Mouse (Mus musculus) spleen, postnatal 36 days (tissue): ENCODE measurements around the gene Esrrg.

Experiments
- DNase-seq, 2 experiments: peaks; one replicate each; pipeline ENCODE4 v3.0.0; 2022; ENCODE audit warnings: low spot score in 2 of 2, mixed read lengths in 1 of 2

The Esrrg gene

DNA sequence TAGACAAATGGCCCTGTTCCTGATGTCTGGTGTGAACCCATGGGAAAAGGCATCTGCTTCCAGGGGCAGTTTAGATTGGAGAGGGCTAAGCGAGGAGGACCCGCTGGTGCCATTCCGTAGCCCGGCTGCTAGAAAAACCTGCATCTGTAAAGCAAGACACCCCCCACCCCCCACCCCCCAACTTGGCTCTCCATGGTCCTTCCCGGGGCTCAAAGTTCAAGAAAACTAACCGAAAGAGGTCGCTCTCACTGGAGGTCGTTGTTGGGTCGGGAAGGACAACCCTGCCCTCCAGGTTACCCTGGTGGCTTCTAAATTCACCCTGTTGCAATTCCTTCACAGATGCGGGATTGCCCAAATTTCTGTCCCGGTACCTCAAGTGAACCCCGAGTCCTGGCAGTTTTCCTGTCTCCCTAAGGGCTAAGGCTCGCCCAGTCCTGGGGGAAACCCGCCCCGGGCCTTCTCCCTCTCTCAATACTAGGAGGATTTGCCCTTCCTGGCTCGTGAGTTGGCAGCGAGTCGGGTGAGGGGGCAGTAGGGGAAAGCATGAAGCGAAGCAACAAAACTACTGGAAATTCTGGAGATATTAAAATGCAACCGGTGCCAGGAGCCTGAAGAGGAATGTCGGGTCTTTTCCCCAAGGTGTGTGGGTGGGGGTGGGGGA lies at the start of gene Esrrg:
Gene Esrrg (plus strand): TSS at position 531 of the 661 bp plus-strand sequence.
- no peak for DNase-seq

DNA sequence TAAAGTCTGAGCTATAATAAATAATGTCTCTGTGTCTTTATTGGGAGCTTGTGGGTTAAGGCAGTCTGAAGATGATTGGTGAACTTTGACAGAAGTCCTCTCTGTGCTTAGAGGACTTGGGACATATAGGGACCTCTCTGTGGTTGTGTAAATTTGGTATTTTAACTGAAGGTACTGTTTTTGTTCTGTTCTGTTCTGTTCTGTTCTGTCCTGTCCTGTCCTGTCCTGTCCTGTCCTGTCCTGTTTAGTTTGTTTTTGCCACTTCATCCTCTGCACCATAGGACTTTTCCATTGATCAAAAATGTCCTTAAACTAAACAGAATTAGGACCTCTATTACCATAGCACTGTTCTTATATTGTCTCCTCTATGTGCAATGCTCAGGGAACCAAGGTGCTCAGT lies 24.6 kb upstream of the Esrrg start:
- DNase-seq: no peak

DNA sequence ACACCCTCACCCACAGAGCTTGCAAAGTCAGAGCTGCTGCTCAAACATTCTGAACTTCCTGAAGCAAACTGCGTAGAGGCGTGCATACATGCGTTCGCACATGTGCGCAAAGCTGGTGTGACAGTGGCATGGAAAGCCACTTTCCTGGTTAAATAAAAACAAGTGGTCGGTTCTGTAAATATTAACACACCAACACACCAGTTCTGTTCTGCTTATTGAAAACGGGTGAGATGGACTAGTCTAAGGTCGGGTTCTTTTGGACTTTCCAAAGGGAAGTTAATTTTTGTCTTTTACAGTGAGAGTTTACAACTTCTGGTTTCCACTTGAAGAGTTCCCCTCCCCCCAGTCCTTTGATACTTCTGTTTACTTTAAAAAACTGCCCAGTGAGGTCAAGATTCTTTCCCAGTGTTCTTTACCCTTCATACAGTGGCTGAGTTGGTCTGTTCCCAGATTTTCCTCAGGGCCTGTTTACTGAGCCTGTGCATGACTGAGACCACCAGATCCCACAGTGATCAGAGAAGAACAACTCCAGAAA lies 22.0 kb upstream of the Esrrg start:
- DNase-seq: no peak

DNA sequence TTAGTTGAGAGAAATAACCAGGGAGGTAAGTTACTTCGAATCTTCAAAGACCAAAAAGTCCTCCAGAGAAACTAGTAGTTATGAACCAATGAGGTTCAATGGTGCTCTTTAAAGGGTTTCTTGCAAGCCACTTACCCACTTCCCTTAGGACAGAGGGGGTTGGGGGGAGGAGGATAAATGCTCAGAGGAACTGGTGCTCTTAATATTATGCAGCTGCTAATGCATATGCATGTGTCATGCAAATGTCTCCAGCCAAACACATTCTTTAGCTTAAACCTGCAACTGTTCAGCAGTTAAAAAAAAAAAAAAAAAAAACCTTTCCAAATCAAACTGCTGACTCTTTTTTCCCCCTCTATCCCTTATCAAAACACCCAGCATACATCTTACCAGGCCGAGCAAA lies 5.6 kb upstream of the Esrrg start:
- no peak for DNase-seq

DNA sequence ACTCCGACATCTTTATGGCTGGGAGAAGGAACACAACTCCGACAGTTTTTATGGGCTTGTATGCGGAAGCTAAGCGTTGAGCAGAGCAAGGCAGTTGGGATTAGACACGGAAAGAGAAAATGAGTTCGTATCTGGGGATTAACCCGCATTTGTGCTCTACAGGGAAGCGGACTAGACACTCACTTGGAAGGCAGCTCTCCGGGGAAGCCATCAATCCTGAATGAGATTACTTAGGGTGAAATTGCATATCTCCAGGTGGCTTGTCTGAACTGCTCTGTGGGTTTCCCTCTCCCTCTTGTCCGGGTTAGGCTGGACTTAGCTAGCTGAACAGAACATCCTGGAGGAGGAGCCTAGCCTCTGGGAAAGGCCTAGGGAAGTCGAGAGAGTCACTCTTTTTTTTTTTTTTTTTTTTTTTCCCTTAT lies 4.5 kb upstream of the Esrrg start:
- no peak for DNase-seq

DNA sequence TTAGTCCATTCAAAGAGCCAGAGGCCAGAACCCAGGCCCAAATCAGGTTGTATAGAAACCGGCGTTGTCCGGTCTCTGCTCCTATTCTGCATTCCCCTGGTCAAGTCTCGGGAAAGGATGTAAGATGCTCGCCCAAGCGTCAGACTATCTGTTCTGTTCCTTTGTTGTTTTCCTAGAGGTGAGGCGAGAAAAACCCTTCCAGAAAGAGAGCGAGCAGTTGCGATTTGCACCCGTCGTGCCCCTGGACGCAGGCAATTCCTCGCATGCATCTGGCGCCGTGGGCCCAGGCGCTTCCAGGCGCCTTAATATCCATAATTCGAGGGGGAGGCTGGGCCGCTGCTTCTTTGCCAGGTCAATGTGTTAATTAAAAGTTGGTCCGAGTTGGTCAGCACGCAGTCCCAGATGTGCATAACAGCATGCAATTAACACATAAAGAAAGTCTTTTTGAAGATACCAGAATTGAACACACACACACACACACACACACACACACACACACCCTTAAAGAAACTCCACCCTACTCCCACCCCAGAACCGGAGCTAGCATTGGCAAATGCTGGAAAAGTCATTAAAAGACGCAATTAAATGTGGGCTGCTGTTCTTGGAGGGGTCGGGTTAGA lies 3.8 kb upstream of the Esrrg start:
- DNase-seq: no peak

DNA sequence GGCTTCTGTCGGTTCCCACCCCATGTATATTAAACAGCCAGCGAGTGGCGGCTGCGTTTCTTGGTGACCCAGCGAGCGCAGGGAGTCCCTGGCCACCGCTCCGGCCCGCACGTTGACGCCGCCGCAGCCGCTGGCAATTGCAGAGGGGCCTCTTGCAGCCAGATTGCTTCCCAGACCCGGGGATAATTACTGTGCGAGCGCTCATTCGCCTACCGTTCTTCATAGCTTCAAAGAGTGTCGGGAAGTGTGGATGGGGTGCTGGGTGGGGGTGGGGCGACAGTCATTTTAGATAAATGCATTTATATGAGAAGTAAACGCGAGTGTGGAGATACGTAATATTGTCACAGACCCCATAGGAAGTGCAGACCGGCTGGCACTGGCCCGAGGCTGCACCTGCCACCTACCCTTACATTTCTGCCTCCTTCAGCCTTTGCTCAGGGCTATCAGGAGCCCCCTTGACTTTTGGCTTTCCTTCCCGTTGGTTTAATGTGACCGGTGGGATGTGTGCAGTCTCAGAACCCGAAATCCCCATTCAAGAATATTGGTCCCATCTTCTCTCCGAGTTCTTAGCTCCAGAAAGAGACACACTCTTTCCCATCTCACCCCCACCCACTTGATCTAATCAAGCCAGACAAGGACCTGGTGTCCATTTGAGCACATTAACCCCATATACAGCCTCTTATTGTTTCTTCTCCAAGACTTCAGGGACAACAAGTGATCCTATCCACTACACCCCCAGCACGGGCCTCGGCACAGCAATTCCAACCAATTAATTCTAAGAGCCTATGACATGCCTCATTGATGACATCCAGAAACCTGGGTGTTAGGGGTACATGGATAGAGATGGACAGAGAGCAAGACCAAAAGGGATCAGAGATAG lies 3.0 kb upstream of the Esrrg start:
- no peak for DNase-seq

DNA sequence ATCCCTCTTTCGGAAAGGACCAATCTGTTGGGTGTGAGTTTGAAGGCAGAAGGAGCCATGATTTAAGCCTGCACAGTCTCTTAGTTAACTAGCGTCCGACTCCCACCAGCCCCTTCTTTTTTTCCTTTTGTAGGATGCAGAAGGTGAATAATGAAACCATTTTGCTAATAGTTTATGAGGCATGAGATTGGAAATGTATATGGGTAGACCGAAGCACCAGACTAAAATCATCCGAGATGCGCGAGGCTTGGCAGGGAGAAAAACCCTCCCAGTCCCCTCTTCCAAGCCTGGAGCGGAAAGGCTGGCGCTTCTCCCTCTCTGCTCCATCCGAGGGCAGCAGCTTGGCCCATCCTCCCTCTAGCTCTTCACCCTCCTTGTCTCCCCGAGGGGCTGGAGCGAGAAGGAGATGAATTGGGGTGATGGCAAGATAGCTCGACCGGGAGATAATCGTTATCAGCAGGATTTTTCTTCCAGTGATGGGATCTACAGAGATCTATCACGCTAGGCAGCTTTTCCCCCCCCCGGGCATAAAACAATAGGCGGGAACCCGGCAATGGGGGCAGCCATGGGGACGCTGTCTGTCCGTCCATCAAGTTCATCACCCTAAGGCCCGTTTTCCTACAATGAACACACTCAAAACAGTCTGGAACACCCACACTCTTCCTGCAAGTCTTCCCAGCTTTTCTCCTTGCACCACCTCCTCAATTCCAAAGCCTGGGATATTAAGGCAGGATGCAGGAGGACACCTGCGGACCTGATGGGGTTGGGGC lies 2.1 kb upstream of the Esrrg start:
- DNase-seq: no peak

DNA sequence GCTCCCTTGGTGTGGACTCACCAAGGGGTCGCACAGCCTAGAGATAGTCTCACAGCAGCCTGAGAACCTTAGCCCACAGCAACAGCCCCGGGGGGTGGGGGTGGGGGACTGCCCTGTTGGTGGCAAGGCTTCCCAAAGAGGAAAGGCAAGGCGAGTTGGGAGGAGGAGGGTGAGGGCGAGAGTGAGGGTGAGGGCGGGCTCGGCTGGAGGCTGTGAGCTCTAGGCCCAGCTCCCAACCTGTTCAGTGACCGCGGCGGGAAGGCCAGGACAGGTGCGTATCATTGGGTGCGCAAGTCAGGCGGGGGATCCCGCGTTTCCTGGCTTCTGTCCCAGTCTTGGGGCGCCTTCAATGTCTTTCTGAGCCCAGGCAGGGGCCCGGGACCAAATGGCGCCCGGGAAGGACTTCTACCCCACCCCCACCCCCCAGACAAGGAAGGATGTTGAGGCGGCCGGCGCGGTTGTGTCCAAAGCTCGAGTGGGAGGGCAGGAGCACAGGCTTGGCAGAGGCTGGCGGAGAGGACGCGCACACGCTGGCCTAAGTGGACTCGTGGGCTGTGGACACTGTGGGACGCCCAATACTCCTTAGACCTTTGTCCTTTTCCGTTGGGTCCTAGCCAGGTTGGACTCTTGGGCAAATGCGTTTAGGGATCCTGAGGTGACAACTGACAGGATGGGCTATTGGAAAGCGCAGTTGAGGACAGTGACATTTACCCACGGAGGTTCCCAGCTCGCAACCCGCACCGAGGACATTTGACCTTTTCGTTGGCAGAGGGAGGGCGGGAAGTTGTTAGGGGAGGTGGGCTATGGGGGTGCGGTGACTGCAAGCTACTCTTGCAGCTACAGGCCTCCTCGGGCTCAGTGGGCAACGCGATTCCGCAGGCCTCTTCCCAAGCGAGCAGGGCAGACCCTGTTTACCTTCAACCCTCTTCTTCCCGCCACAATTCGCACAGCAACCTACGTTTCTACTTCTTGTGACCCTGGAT lies 1.2 kb upstream of the Esrrg start:
- DNase-seq: no peak

DNA sequence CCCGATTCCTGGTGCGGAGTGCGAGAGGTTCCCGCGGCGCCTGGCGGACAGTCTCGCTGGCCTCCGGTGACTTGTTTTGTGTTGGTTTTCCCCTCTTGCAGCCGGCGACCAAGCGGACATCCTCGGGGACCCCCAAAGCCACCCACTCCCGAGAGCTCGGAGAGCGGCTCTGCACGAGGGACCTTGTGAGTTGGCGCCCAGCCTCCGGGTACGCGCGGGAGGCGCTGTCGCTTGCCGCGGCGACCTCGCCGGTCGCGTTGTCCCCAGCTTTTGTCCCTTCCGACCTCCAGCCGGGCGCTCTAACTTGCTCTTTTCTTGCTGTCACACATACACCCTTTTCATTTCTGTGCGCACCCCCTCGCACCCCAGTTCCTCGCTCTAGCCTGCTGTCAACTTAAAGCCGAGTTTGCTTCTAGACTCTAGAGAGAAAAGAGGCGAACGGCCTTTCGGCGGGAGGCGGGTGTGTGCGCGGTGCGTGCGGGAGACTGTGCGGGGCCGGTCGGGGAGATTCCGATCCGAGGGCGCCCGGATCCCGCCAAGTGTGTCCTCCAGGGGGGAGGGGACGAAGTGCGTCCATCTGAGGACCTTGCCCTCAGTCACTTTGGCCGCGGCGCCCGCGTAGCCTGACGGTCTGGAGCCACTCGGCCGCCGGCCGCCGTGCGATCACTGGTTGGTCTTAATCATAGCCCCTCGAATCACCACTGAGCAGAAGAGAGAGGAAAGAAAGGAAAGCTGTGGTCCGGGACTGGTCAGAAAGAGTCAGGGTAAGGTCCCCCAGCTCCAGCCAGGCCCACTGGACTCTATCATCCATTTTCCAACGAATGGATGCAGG lies 646 bp downstream of the Esrrg start:
- DNase-seq: no peak

DNA sequence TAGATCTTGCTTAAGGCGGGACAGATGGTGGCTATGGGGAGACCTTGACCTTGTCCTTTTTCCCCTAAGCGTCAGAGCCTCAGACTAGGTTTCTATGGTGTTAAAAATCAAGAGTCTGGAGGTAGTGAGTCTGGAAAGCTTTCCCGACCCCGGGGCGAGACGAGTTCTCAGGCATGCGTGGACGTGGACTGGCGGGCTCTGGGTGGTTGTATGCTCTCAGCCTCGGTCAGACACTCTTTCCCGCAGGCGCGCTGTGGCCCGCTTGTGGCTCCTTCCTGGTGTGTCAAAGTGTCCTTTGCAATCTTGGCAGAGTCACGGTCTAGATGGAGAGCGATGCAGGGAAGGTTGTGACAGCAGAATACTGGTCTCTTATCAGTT lies 1.3 kb downstream of the Esrrg start:
- no peak for DNase-seq

DNA sequence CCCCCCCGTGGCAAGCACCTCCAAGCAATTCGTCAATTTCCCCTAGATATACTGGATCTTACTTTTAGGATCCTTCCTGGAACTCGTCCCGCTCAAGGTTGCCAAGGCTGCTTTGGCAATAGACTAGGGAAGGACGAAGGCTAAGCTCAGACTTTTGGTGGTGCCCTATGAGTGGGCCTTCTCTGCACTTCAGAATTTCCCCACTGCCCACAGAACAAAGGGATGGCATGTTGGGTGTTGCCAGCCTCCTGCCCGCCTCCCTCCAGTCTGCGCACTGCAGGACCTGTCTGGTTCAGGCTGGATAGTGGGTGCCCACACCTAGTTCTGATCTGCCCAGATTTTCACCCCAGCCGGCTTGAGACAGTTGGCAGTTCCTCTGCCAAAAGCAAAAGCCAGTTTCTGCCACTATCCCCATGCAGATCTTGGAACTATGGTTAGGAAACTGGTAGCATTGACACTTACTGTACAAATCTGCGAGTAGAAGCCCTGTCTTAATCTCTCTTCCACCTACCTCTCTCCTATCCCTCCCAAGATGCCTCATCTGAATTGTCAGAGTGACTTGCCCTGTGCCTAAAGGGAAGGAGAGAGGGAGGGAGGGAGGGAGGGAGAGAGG lies 1.9 kb downstream of the Esrrg start:
- no peak for DNase-seq

DNA sequence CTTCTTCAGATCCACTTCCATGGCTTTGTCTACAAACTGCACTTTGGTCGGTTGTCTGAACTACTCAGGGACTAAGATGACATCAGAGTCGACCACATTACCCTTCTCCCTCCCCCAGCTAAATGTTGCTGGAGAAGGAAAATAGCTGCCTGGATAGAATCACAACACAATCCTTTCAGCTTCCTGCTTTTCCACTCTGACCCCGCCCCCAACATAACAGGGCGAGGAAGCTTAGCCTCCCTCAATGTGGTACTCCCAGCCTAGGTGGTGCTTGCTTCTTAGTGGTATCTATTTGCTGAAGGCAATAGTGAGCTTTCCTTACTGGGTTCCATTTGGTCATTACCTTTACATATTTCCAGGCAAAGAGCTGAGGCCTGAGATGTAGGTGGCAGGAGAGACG lies 3.3 kb downstream of the Esrrg start:
- DNase-seq: no peak

DNA sequence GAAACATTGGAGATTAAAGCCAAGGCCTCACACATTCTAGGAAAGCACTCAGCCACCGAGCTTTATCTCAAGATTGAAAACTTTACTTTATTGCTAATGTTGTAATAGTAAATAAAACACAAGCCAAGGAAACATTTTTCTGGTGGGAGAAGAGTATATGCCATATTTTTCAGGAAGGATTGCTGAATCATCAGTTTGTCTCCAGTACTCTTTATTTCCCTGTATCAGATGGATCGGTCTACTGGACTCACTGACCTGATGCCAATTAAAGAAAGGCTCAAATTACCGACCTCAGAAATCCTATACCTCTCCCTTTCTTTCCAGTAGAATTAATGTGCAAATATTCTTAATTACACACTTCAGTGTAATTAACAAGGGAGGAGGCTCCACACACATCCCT lies 4.7 kb downstream of the Esrrg start:
- no peak for DNase-seq

DNA sequence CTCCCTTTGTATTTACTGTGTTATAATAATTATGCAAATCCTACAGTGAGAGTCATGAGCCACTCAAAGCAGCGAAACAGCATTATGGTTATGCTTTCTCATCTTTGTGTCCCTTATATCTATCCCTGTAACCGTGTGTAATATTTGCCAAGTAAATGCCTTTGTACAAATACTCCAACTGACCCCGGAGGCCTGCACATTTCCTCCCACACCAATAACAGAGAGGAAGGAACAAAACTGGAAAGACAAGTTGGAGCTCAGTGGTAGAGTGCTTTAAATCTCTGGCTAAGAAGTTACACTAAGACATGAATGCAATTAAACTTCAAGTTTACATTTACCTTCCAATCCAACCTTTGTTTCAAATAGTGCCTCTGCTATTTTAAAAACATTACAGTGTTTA lies 15.4 kb downstream of the Esrrg start:
- no peak for DNase-seq

DNA sequence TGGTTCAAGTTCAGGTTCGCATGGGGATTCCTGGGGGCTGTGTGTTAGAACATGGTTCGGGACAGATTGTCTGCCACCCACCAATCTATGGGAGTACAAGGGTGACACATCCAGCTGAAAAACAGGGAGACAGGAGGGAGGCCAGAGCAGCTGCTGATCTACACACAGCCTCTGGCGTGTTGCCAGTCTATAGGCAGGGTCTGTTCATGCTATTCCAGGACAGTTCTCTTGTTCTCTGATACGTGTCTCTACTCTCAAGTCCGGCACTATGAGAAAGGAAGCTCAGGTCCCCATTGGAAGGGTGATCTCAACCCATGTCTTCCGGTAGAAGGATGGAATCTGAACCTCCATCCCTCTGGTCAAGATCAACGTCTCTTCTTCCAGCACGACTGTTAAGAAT lies 21.8 kb downstream of the Esrrg start:
- no peak for DNase-seq

DNA sequence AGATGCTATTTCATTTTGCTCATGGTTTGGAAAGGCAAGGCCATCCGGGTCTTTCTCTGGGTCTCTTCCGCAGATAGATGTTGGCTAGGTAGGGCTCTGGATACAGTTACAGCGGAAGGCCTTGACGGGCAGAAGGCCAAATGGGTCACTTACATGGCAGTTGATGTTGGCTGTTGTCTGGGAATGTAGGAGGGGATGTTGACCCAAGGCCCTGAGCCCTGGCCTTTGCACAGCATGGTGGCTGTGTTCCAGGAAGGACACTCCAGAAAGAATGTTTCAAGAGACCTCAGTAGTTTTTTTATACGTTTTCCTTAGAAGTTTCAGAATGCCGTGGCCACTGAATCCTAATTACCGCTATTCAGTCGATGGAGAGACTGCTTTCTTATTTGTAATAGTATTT lies 22.9 kb downstream of the Esrrg start:
- no peak for DNase-seq

DNA sequence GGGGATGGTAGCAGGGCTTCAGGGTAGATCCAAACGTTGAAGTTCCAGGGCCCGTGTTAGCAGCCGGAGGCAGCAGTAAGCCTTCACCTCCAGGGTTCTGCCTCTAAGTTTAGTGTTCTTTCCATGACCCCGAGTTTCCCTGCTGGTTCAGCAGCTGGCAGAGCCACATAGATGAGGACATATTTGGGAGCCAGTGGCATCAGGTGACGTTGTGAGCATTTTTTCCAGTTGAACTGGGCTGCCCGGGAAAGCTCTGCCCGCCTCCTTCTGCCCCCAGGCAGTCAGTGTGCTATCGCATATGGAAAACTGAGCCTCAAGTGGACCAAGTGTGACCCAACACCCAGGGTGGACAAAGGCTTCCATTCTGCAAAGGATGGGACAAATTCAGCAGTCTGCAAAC lies 36.7 kb downstream of the Esrrg start:
- no peak for DNase-seq

DNA sequence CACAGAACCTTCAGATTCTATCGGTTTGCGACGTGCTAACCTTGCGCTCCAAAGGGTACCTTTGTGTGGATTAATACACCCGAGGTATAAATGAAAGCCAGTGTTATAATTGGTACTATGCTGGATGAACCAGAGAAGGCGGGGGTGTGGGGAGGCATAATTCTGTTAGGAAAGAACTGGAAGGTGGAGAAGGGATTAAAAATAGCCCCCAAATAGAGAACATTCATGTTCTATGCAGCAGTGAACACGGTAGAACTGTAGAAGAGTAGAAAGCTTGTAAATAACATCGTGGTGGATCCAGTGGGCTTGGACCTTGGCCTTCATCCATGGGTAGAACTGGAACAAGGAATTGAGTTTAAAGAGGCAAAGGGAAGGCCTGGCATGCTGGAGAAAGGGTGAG lies 40.0 kb downstream of the Esrrg start:
- no peak for DNase-seq
